Mouse (Mus musculus): ENCODE measurements around the gene Pak4.

Pak4 gene

DNA sequence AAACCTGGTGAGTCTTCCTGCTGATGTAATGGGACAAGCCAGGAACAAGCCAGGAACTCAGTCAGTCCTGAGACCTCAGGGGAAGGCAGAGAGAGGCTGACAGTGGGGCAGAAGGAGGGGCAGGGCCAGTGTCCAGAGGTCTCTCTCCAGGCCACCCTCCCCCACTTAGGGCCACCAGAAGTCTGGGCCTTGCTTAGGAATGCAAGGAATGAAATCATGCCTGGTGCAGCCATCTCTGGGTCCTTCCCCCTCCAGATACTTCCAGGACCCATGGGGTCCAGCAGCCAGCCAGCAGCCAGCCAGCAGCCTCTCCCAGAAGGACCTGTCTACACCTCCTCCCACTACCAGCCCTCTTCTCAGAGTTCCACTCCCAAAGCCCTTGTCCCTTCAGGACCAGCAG, 10.3 kb downstream of the Pak4 start:
- DNase-seq (ENCODE audit: low read depth, low spot score) = no peak

DNA sequence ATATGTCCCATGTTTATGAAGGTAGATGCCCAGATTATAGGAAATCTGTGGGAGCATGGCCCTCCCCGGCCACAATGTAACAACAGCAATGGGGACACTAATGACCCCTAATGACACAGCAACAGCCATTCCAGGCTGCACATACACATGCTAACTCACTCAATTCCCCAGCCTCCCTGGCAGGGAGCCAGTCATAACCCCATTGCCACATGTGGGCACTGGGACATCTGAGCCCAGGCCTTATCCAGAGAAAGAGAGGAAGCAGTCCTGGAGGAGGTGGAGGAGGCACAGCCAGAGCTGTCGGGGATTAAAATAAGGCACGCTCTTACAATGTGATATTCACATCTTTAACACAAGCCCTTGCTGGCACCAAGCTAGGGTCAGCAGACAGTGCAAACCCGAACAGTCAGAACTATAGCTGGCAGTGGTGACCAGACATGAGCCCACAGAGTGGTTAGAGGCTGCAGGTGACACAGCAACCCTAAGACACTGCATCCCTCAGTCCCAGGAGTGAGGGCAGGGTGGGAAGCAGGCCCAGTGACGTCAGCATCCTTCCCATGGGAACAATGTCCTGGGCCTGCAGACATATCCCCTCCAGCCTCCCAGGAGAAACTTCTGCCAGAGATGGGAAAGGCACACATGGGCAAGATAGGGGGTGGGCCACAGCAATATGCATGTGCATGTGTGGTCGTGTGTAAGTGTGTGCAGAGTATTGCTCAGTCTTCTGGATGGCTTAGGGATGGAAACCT, 11.1 kb downstream of the Pak4 start:
- no peak for DNase-seq (ENCODE audit: low read depth, low spot score)

DNA sequence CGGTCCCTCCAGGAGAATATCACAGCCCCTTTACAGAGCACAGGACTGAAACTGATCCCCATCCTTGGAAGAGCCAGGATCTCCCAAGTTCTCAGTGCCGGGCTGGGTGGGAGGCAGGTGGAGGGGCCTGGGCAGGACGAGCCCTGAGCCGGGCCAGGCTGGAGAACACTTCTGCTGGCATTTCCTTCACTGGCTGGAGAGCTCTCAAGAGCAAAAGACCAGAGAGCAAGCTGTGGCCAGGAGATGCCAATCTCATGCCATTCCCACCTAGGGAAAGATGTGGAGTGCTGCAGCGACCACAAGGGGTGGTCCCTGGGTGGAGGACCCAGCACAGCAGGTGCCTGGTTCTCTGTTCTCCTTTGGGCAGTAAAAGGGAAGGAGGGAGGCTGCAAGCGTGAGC, 13.0 kb downstream of the Pak4 start:
- DNase-seq (ENCODE audit: low read depth, low spot score) = no peak

DNA sequence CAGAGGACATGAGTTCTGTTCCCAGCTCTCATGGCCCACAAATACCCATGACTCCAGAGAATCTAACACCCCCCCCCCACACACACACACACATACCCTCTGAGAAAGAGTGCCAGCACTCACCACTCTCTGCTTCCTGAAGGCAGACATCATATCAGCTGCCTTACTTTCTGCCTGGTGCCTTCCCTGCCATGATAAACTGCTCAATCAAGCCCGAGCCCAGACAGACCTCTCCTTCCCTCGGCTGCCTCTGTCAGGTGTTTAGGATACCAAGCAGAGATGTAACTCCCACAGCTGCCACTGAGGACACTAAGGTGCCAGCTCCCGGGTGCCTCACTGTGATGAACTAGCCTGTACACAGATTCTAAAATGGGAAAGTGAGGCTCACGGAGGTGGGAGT, 13.5 kb downstream of the Pak4 start:
- DNase-seq (ENCODE audit: low read depth, low spot score) = no peak

DNA sequence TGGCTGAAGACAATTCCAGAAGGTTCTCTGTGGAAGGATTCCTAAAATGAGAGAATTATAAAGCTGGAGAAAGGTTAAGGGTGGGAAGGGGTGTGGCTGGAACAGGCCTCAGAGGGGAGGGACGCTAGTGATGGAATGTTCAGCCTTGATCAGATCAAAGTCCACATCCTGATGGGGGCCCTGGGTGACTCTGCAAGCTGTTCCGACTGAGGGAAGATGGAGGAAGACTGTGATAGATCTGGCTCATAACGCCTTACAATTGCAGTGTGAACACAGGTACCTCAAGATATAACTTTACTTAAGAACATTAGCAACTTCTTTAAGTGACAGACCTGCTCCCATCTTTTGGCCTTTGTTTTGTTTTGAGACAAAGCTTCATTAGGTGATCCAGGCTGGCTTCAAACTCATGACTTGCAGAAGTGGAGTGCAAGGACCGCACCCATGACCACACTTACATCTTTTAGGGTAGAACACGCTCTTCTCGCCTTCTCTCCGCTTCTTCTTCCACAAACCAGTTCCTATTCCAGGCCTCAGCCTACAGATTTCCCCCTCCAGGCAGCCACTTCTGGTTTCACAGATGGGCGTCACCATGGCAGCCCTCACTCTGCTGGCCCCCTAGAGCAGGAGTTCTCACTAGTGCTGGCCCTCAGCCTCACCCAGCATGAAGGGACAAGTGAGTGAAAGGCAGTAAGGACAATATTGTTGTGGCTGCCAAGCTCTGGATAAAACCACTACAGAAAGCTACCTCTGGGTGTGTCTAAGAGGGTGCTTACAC, 14.2 kb downstream of the Pak4 start:
- no peak for DNase-seq (ENCODE audit: low read depth, low spot score)

DNA sequence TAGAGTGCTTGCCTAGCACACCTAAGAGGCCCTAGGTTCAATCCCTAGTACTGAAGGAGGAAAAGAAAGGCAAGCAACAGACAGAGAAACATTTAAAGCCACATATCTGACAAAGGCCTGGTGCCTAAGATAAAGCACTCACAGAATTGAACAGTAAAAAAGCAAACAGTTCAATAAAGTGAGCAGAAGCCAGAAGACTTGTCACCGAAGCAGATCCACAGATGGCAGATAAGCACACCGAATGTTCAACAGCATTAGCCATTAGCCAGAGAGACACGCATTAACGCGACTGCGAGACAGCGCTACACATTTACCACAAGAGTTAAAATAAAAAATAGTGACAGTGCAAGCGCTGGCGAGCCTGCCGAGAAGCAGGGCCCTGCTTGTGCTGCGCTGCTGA, 15.1 kb downstream of the Pak4 start:
- no peak for DNase-seq (ENCODE audit: low read depth, low spot score)

DNA sequence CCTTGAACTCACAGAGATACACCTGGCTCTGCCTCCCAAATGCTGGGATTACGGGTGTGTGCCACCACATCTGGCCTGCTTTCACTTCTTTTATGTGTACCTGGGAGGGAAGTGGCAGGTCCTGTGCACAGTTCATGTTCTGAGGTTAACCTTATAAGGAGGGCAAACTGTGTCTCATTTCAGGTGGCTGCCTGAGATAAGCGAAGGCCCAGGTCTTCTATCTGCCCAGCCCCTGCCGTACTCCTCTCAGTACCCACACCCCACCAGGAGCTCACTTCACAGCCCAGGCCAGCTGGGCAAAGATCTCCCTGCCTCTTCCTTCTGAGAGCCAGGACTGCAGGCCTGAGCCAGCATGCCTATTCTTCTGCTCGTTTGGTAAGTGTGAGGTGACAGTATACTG, 16.3 kb downstream of the Pak4 start:
- no peak for DNase-seq (ENCODE audit: low read depth, low spot score)

DNA sequence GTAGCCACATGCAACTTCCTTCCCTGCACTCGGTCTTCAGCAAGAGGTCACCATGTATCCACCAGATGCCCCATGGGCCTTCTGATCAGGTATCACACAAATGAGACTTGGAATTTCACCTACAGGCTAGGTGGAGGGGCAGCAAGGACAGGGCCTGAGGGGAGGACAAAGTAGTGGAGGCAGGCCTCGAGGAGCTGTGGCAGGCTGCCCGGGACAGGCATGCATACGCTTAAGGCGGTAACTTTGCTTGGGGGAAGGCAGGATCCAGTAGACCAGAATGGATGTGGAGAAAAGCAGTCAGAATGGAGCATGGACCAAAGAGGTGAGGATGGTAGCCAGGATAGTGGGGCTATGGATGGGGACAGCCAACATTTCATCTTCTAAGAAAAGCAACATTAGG, 18.2 kb downstream of the Pak4 start:
- DNase-seq (ENCODE audit: low read depth, low spot score) = no peak

DNA sequence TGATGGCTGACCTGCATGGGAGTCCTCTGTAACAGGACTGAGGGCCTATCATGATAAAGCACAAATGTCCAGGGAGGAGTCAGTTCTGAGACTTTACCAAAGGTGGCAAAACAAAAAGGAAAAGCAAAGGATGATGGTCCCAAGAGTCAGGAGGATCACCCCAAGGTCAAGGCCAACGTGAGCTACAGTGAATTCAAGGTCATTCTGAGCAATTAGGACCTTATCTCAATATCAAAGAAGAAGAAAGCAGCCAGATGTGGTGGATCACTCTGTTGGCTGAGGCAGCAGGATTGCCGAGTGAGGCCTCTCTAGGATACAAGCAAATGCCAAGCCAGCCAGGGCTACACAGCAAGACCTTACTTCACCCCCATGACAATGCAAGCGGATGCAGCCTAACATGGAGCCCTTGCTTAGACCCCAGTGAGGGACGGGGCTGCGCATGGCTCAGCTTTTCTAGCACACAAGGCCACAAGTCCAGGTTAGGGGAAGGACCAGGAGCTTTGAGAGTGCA, 19.4 kb downstream of the Pak4 start:
- no peak for DNase-seq (ENCODE audit: low read depth, low spot score)

DNA sequence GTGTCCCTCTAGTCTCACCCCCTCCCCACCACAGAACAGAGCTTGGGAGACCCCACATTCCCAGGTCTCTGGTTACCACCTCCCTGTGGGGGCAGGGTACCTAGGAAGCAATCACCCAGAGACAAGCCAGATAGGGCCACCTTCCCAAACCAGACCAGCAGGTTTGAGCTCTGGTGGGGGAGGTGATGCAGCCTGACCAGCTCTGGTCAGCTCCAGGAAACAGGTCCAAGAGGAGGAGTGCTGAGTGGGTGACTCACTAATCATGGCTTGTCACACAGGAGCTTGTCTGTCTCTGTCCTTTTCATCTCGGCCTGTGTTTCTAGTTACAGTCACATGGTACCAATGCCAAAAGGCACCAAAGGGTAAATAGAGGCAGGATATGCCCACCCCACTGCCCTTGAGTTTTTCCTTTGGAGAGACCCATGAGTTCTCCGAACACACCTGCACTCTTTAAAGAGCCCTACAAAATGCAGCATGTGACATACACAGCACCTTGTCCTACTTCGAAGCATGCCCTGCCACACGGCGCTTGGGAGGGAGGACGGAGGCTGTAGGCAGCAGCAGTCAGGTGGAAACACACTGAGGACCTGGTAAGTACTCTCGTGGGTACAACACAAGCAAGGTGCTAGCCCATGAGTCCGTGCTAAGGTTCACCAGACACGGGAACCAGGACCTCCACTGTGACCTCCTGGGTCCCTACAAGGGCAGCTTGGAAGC, 20.0 kb downstream of the Pak4 start:
- no peak for DNase-seq (ENCODE audit: low read depth, low spot score)

DNA sequence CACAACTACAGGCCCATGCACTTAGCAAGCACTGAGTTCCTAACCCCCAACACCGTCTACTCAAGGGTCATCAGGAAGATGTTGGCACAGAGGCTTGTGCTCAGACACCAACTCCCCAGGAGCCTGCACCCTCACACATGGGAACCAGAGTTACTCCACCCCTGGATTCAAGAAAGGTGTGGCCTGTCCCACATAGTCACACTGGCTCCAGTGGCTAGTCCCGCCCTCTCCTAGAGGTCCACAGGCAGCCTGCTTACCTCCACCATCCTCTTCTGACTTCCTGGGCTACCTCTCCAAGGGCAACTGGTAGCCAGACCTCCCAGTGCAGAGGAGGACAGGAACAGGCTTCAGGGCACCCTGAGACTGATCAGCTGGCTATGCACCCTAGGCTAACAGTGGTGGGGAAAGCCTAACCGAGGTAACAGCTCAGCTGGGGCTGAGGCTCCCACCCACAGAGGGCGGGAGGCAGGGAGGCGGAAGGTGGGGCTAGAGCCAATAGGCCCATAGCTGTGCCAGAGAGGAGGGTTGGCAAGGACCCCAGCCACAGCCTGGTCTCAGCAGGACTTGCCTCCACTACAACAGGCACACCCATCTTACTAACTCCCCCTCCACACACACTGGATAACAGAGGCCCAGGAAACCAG, 21.6 kb downstream of the Pak4 start:
- no peak for DNase-seq (ENCODE audit: low read depth, low spot score)

DNA sequence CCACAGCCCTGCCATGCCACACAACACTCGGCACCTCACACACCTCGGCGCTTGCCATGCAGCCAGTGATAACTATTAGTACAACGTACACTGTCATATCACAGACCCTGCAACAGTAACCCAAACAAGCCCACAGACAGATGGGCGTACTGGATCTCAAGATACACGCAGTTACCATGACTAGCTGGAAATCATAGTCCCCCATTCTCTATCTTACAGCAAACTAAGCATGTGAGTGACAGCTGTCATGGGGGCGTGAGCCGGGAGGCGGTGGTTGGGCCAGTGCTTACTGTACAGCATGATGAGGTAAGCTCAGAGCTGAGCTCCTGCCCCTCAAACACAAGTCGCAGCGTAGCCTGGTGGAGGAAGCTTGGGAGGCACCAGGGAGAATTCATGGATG, 22.4 kb downstream of the Pak4 start:
- DNase-seq (ENCODE audit: low read depth, low spot score) = no peak

DNA sequence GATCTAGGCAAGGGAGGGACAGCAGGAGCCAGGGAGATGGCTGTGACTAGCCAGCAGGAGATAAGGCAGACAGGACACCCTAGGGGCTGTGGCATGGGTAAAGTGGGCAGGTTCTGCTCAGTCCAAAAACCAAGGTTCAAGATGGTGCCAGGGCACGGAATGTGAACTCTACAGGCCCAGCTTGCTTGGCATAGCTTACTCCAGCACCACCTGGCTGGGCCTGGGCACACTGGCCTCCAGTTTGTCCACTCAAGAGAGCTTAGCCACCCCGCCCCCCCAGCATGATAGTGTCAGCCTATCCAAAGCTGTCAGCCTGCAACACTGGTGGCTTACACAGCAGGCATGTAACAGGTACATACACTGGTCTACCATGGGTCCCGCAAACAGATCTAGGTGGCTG, 24.7 kb downstream of the Pak4 start:
- DNase-seq (ENCODE audit: low read depth, low spot score) = no peak

DNA sequence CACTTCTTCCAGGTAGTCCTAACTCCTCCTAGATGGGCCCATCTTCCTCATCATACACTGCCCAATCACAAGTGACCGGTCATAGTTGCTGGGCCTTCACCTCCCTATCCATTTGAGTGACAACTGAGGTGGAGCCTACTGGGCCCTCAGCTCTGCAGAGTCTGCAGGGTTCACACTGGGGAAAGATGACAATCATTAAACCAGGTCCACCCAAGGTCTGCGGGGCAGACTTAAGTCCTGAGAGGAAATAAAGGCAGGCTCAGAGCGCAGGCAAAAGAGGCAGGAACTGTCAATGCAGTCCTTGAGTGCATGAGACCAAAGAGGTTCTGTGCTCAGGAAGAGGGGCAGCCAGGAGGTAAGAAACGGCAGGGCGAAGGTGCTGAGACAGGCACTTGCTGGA, 25.3 kb downstream of the Pak4 start:
- no peak for DNase-seq (ENCODE audit: low read depth, low spot score)

DNA sequence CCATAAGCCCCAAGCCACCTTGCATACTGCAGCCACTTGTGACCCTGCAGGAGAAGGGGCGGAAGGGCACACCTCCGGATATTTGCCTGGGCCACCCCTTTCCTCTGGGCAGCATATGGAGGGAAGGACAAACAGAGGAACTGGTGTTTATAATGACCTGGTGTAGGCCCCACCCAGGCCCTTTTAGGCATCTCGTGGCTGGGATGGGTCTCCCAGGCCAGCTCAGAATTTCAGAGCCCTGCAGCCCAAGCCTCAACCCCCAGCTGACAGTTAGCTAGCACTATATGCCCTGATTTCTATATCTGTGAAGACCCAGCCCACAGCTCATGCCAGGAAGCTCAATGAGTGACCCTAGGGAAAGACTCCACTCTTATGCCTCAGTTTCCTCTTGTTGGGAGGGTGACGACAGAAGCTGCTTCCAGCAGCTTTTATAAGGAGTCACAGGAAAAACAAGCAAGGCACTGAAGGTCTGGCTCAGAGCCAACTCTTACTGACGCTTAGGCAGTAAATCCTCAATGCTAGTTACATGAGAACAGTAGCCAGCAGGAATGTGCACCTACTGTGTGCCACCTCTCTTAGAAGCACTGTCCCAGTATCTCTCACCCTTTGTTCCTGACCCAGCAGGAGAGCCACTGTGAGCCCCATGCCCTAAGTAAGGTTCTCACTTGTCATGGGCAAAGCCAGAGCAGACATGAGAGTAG, 26.9 kb downstream of the Pak4 start:
- DNase-seq (ENCODE audit: low read depth, low spot score) = no peak

DNA sequence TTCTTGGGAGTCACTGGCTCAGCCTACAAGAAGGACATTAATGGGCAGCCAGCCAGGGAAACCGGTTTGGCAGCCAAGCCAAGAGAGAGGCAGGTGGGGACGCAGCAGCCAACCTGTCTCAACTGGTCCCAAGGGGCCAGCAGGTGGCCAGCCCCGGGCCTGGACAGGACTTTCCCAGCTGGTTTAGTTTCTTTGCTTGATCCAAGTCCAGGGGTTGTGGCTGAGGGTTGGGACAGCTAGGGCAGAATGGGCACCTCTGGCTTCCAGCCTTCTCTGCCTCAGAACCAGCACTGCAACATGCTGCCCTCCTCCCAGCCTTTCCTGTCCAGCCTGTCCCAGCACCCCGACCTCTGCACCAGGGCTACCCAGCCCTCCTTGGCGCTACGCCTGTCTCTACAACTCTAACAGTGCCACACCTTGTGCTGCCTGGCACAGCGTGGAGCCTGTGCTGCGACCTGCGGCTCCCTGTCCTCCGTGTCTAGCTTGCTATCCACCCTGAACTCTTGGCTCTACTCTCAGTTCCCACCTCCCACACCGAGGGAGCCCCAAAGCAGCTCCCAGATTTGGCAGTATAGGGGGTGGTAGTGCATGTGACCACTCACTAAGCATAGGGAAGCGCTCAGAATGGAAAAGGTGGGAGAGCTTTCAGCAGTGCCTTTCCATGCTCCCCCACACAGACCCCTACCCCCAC, 27.5 kb downstream of the Pak4 start:
- no peak for DNase-seq (ENCODE audit: low read depth, low spot score)

DNA sequence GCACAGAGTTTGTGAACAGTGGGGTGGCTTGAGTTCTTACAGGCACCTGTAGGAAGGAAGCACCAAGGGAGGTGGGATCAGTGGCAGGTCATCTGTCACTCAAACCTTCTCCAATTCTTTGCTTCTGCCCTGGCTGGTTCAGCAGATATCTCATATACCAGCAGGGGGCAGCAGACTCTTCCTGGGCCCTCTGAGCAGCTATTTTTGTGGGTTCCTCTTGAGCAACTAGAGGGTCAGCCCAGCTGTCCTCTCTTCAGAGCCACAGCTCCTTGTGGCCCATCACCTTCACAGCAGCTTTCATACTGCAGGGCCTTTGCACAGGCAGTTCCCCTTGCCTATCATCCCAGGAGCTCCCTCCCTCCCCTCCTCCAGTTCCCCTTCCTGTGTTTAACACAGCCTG, 29.7 kb downstream of the Pak4 start:
- peak; percentile 35 for DNase-seq (ENCODE audit: low read depth, low spot score)

DNA sequence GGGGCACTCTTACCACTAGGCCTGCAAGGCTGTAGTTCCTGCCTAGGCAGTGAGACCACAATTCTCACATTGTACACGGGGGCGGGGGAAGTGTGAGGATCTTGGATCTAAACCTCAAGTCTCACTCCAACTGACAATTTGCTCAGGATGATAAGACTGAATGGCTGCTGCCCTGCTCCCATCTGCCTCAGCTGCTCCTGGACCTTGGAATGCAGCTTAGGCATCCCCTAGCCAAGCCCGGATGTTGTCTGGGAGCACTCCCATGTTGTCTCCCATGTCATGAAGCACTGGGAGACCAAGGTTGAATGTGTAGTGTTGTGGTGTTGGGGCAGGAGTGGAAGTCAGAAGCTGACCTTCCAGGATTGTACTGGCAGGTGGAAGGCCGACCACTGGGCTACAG, 30.4 kb downstream of the Pak4 start:
- DNase-seq (ENCODE audit: low read depth, low spot score) = no peak

DNA sequence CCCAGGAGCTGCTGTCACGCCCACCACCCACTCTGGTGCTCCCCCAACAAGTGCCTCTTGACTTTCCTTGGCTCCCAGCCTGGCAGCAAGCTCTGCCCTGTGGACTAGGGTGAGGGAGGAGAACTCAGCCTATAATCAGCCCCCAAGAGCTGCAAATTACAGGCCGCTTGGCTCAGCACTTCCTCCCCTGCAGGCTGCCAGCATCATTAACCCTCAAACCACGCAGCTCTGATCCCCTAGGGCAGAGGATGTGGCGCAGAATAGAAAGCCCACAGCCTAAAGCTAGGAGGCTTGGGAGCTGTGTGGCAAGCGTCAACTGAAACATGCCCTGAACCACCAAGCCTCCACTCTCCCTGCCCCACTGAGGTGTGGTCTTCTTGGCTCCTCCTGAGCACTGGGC, 32.6 kb downstream of the Pak4 start:
- no peak for DNase-seq (ENCODE audit: low read depth, low spot score)

DNA sequence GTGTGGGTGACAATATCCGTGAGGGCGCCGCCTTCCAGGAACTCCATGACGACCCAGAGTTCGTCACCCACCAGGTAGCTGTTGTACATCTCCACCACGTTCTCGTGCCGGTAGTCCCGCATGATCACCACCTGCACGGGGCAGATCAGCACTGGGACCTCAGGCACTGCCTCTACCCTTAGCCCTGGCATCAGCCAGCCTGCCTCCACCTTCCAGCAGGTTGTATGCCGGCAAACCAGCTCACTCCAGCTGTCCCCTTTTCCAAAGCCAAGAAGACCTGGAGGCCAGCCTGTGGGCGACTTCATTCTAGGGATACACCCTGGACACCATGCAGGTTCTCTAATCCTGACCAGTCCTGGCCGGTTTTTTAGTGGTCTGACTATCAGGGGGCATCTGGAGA, 35.0 kb downstream of the Pak4 start:
- DNase-seq (ENCODE audit: low read depth, low spot score) = no peak

DNA sequence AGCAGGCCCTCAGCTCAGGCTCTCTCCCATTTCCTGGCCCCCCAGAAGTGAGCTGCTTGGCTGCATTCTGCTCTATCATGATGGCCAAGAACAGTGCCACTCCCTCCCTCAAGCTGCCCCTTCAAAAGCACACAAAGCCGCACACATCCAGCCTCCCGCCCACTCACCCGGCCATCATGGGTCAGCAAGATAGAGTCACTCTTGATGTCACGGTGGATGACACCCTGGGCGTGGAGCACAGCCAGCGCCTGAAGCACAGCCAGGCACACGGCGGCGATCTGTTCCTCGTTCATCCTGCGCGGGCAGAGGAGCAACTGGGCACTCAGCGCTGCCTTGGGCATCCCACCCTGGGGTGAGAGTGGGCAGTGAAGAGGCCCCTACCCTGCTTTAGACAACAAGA, 35.6 kb downstream of the Pak4 start:
- no peak for DNase-seq (ENCODE audit: low read depth, low spot score)
